Comparison of ENCODE assay signal across 29 mouse cellular contexts in the genomic region with DNA sequence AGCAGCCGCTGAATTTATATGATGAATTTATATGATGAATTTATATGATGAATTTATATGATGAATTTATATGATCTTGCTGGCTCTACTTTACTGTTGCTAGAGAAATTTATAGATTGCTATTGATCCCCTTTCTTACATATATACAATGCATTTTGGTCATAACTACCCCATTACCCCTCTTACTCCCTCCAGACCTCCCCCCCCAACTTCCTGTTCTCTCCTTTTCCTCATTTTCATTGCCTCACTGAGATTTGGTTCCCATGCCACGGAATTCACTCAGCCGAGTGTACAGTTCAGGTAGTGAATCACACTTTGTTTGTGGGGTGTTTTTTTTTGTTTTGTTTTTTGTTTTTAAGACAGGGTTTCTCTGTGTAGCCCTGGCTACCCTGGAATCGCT.
"Had no signal": no experiment of that assay in that cellular context is flagged by ENCODE, and none has a peak within 500 bp of the region (broad histone marks: within the 10 kb centered on the region; RNA-seq: fewer than 3 reads in every experiment).

No protein-coding gene starts in this region.

- H3K9me3 ChIP-seq: embryonic facial prominence, embryonic 10.5 days; embryonic facial prominence, embryonic 12.5 days; embryonic facial prominence, embryonic 13.5 days; embryonic facial prominence, embryonic 15.5 days; forebrain, embryonic 10.5 days; forebrain, embryonic 12.5 days; forebrain, embryonic 13.5 days; forebrain, embryonic 15.5 days had no signal

- H3K4me2 ChIP-seq: embryonic facial prominence, embryonic 12.5 days; embryonic facial prominence, embryonic 13.5 days; embryonic facial prominence, embryonic 15.5 days; forebrain, embryonic 12.5 days; forebrain, embryonic 13.5 days; forebrain, embryonic 15.5 days had no signal

- H3K4me1 ChIP-seq: forebrain, embryonic 13.5 days; forebrain, embryonic 15.5 days had no signal

- H3K9ac ChIP-seq: embryonic facial prominence, embryonic 12.5 days; embryonic facial prominence, embryonic 13.5 days; embryonic facial prominence, embryonic 15.5 days; forebrain, embryonic 12.5 days; forebrain, embryonic 13.5 days; forebrain, embryonic 15.5 days; forebrain, postnatal 0 days had no signal

- DNase-seq: cerebellum, adult 2 months; cerebellum, adult 8-10 months; cerebellum, adult 9-10 months; cerebellum, adult 9-11 months; cerebellum, postnatal 10 days; cerebellum, postnatal 14 days; cerebellum, postnatal 25 days; cerebellum, postnatal 36 days; embryo, embryonic 11 days; forebrain, postnatal 0 days; gastrocnemius, adult 2 months; gastrocnemius, postnatal 10 days; gastrocnemius, postnatal 14 days; gastrocnemius, postnatal 25 days; gastrocnemius, postnatal 36 days; heart, adult 11 months; heart, adult 18-20 months; heart, adult 2 months had no signal

- ATAC-seq: forebrain, embryonic 13.5 days; forebrain, embryonic 14.5 days; forebrain, embryonic 15.5 days; forebrain, embryonic 16.5 days; forebrain, postnatal 0 days had no signal

- H3K4me3 ChIP-seq: embryonic facial prominence, embryonic 10.5 days; embryonic facial prominence, embryonic 12.5 days; embryonic facial prominence, embryonic 13.5 days; embryonic facial prominence, embryonic 15.5 days; erythroblast, embryonic 14.5 days; forebrain, embryonic 10.5 days; forebrain, embryonic 12.5 days; forebrain, embryonic 13.5 days; forebrain, embryonic 15.5 days; gastrocnemius, adult 2 months; heart, adult 2 months had no signal

- H3K27me3 ChIP-seq: embryonic facial prominence, embryonic 12.5 days; embryonic facial prominence, embryonic 13.5 days; embryonic facial prominence, embryonic 15.5 days; forebrain, embryonic 12.5 days; forebrain, embryonic 13.5 days; forebrain, embryonic 15.5 days had no signal

- H3K27ac ChIP-seq: embryonic facial prominence, embryonic 10.5 days; embryonic facial prominence, embryonic 12.5 days; embryonic facial prominence, embryonic 13.5 days; embryonic facial prominence, embryonic 15.5 days; forebrain, embryonic 10.5 days; forebrain, embryonic 12.5 days; forebrain, embryonic 13.5 days; forebrain, embryonic 15.5 days; gastrocnemius, adult 2 months; heart, adult 2 months had no signal

- H3K36me3 ChIP-seq: embryonic facial prominence, embryonic 10.5 days; embryonic facial prominence, embryonic 12.5 days; embryonic facial prominence, embryonic 13.5 days; embryonic facial prominence, embryonic 15.5 days; forebrain, embryonic 10.5 days; forebrain, embryonic 12.5 days; forebrain, embryonic 15.5 days had no signal
